Mouse (Mus musculus) bone marrow, adult 2 months (tissue): ENCODE measurements around the gene Tmem87b.

Experiments
- CTCF ChIP-seq: fragments of 200-500 bp; IDR thresholded peaks from 2 replicates; pipeline ENCODE4 v1.5.1; 2011; ENCODE audit warnings: low read length, control low read depth; ENCODE audit not compliant: control insufficient read depth, insufficient read depth
- POLR2A ChIP-seq: fragments of 200-500 bp; IDR thresholded peaks from 2 replicates; pipeline ENCODE4 v1.6.1; 2011; ENCODE audit warnings: low read depth, mild to moderate bottlenecking, control low read depth, low read length, borderline replicate concordance; ENCODE audit not compliant: control insufficient read depth

- TF ChIP-seq CTCF = no peak
- TF ChIP-seq POLR2A = no peak
Observed at GRCm38 (mm10) chr2:128816916-128817315, 1.0 kb upstream of the Tmem87b start.
